Mouse (Mus musculus) CH12.LX (cell line): ENCODE results near the gene Pax5. TPM values are rescaled to one million over a fixed set of nuclear protein-coding genes. Genes with fewer than 3 reads are reported as not detected.

Experiments used
- DNase-seq: peaks from one replicate; pipeline ENCODE4 v3.0.0-alpha.2; 2013; ENCODE audit errors: extremely low read depth
- H3K27ac ChIP-seq: 2 replicates; pipeline ENCODE4 v1.5.1; 2012; ENCODE audit warnings: low read depth, mild to moderate bottlenecking, control low read depth, moderate library complexity; ENCODE audit not compliant: insufficient read depth
- H3K27me3 ChIP-seq: replicated peaks from 2 replicates; pipeline ENCODE3; 2012; ENCODE audit warnings: inconsistent platforms
- H3K36me3 ChIP-seq, 2 experiments: replicated peaks in 1 of 2; 2 replicates each; pipeline versions ENCODE3 to v1.6.1; 2012; ENCODE audit warnings: inconsistent platforms in 1 of 2, low read length in 1 of 2, mild to moderate bottlenecking in 1 of 2, mixed read lengths in 1 of 2, moderate library complexity in 1 of 2; ENCODE audit not compliant: control insufficient read depth in 1 of 2, insufficient read depth in 1 of 2
- H3K4me1 ChIP-seq, 2 experiments: 2 replicates each; pipeline ENCODE4 v1.6.1; 2012; ENCODE audit warnings: inconsistent platforms in 1 of 2, moderate library complexity in 1 of 2; ENCODE audit not compliant: insufficient read depth in 2 of 2, control insufficient read depth in 1 of 2
- H3K4me2 ChIP-seq: 2 replicates; pipeline ENCODE4 v1.6.1; 2012; ENCODE audit warnings: low read depth, mild to moderate bottlenecking, control low read depth; ENCODE audit not compliant: poor library complexity, insufficient read depth, severe bottlenecking
- H3K4me3 ChIP-seq, 3 experiments: fragments of 150-350 bp in 1 of 3; sonication (generic) in 1 of 3; replicated peaks in 1 of 3; 2 replicates each; pipeline versions ENCODE3 to v1.5.1; 2011 to 2012; ENCODE audit warnings: low read depth in 2 of 3, low read length in 2 of 3, mild to moderate bottlenecking in 2 of 3, moderate library complexity in 2 of 3, control low read depth in 1 of 3, improper control_type of control experiment in 1 of 3, inconsistent platforms in 1 of 3, mixed read lengths in 1 of 3; ENCODE audit not compliant: poor library complexity in 1 of 3
- H3K79me2 ChIP-seq: replicated peaks from 2 replicates; pipeline ENCODE4 v1.6.1; 2012; ENCODE audit warnings: mild to moderate bottlenecking, moderate library complexity; ENCODE audit not compliant: control insufficient read depth, poor library complexity, insufficient read depth, severe bottlenecking; ENCODE audit errors: extremely low read depth
- H3K9ac ChIP-seq: 2 replicates; pipeline ENCODE4 v1.6.1; 2012; ENCODE audit warnings: low read depth, mild to moderate bottlenecking, control low read depth, moderate library complexity; ENCODE audit not compliant: insufficient read depth
- H3K9me3 ChIP-seq: replicated peaks from 2 replicates; pipeline ENCODE3; 2012; ENCODE audit warnings: low read length, inconsistent platforms, mixed read lengths
- BHLHE40 ChIP-seq: IDR thresholded peaks from 2 replicates; pipeline ENCODE4 v1.6.1; 2011; ENCODE audit warnings: mild to moderate bottlenecking, low read depth, low read length, improper control_type of control experiment
- CHD2 ChIP-seq: IDR thresholded peaks from 2 replicates; pipeline ENCODE4 v1.6.1; 2011; ENCODE audit warnings: low read length, improper control_type of control experiment
- CTCF ChIP-seq, 2 experiments: IDR thresholded peaks in 1 of 2; conservative IDR thresholded peaks in 1 of 2; 2 replicates each; pipeline ENCODE4 v1.5.1; 2011 to 2012; ENCODE audit warnings: low read depth in 2 of 2, low read length in 2 of 2, improper control_type of control experiment in 1 of 2, inconsistent platforms in 1 of 2, mild to moderate bottlenecking in 1 of 2, moderate library complexity in 1 of 2
- E2F4 ChIP-seq: IDR thresholded peaks from 2 replicates; pipeline ENCODE4 v1.6.1; 2011; ENCODE audit warnings: low read depth, low read length, improper control_type of control experiment; ENCODE audit not compliant: insufficient replicate concordance
- ELF1 ChIP-seq: IDR thresholded peaks from 2 replicates; pipeline ENCODE4 v1.6.1; 2014; ENCODE audit warnings: low read depth, mild to moderate bottlenecking, inconsistent platforms, low read length, improper control_type of control experiment
- IRF4 ChIP-seq: IDR thresholded peaks from 2 replicates; pipeline ENCODE4 v1.6.1; 2014; ENCODE audit warnings: low read depth, mild to moderate bottlenecking, inconsistent platforms, low read length, improper control_type of control experiment
- JUN ChIP-seq: IDR thresholded peaks from 2 replicates; pipeline ENCODE4 v1.6.1; 2011; ENCODE audit warnings: low read depth, mild to moderate bottlenecking, low read length, improper control_type of control experiment, moderate library complexity; ENCODE audit not compliant: insufficient read depth
- KAT2A ChIP-seq: IDR thresholded peaks from 2 replicates; pipeline ENCODE4 v1.6.1; 2012; ENCODE audit warnings: low read length, improper control_type of control experiment, inconsistent platforms; ENCODE audit not compliant: insufficient replicate concordance
- MXI1 ChIP-seq: IDR thresholded peaks from 2 replicates; pipeline ENCODE4 v1.6.1; 2011; ENCODE audit warnings: mild to moderate bottlenecking, low read depth, low read length, improper control_type of control experiment
- NELFE ChIP-seq: IDR thresholded peaks from 2 replicates; pipeline ENCODE4 v1.6.1; 2011; ENCODE audit warnings: low read depth, low read length, improper control_type of control experiment
- NRF1 ChIP-seq: IDR thresholded peaks from 2 replicates; pipeline ENCODE4 v1.6.1; 2014; ENCODE audit warnings: low read depth, mild to moderate bottlenecking, inconsistent platforms, low read length, improper control_type of control experiment, moderate library complexity
- PAX5 ChIP-seq: IDR thresholded peaks from 2 replicates; pipeline ENCODE4 v1.6.1; 2012; ENCODE audit warnings: low read length, inconsistent platforms, mixed read lengths
- POLR2A ChIP-seq: IDR thresholded peaks from 2 replicates; pipeline ENCODE4 v1.6.1; 2011; ENCODE audit warnings: low read depth, mild to moderate bottlenecking, improper control_type of control experiment, low read length
- POLR2AphosphoS2 ChIP-seq: IDR thresholded peaks from 2 replicates; pipeline ENCODE4 v1.6.1; 2011; ENCODE audit warnings: low read depth, low read length, improper control_type of control experiment
- RAD21 ChIP-seq: IDR thresholded peaks from 2 replicates; pipeline ENCODE4 v1.6.1; 2011; ENCODE audit warnings: low read depth, mild to moderate bottlenecking, low read length, improper control_type of control experiment, moderate library complexity
- RCOR1 ChIP-seq: conservative IDR thresholded peaks from 2 replicates; pipeline ENCODE4 v1.6.1; 2012; ENCODE audit warnings: low read depth, mild to moderate bottlenecking, inconsistent platforms, low read length, improper control_type of control experiment
- SMC3 ChIP-seq: IDR thresholded peaks from 2 replicates; pipeline ENCODE4 v1.6.1; 2011; ENCODE audit warnings: low read depth, low read length, improper control_type of control experiment
- TBP ChIP-seq: conservative IDR thresholded peaks from 2 replicates; pipeline ENCODE4 v1.6.1; 2011; ENCODE audit warnings: low read depth, low read length, improper control_type of control experiment
- TCF12 ChIP-seq: IDR thresholded peaks from 2 replicates; pipeline ENCODE4 v1.6.1; 2014; ENCODE audit warnings: low read depth, mild to moderate bottlenecking, inconsistent platforms, low read length, improper control_type of control experiment
- UBTF ChIP-seq: IDR thresholded peaks from 2 replicates; pipeline ENCODE4 v1.6.1; 2012; ENCODE audit warnings: low read depth, mild to moderate bottlenecking, inconsistent platforms, low read length, improper control_type of control experiment, moderate library complexity
- USF1 ChIP-seq: IDR thresholded peaks from 2 replicates; pipeline ENCODE4 v1.6.1; 2014; ENCODE audit warnings: low read depth, mild to moderate bottlenecking, inconsistent platforms, low read length, improper control_type of control experiment
- USF2 ChIP-seq: conservative IDR thresholded peaks from 2 replicates; pipeline ENCODE4 v1.6.1; 2011; ENCODE audit warnings: low read depth, low read length, improper control_type of control experiment
- ZC3H11A ChIP-seq: IDR thresholded peaks from 2 replicates; pipeline ENCODE4 v1.6.1; 2012; ENCODE audit warnings: low read depth, mild to moderate bottlenecking, inconsistent platforms, low read length, improper control_type of control experiment
- ZMIZ1 ChIP-seq: IDR thresholded peaks from 2 replicates; pipeline ENCODE4 v1.6.1; 2012; ENCODE audit warnings: low read depth, mild to moderate bottlenecking, inconsistent platforms, low read length, improper control_type of control experiment
- ZNF384 ChIP-seq: IDR thresholded peaks from 2 replicates; pipeline ENCODE4 v1.6.1; 2012; ENCODE audit warnings: low read depth, low read length, improper control_type of control experiment, inconsistent platforms
- dilution Hi-C: fragments of 300-500 bp; cut with MboI; formaldehyde crosslinking; loops from 2 replicates; pipeline ENCODE4 v1.14.3; 2020; ENCODE audit warnings: low sequenced_read_pairs; ENCODE audit not compliant: extremely low pct_unique_long_range_greater_than_20kb, extremely low pct_ligation_motif_present
- in situ Hi-C: fragments of 300-500 bp; cut with MboI; formaldehyde crosslinking; loops from 3 replicates; pipeline ENCODE4 v1.14.3; 2019; ENCODE audit warnings: low sequenced_read_pairs, low pct_ligation_motif_present, low pct_unique_long_range_greater_than_20kb, mixed read lengths
- polyA plus RNA-seq: library from polyadenylated mRNA; unstranded; fragments of >175 nt; gene quantifications from 2 replicates; pipeline ENCODE4 v1.2.1, GENCODE M21; 2012; ENCODE audit warnings: low read depth; ENCODE audit not compliant: insufficient read length
- total RNA-seq, 2 experiments: library from RNA; depleted of rRNA; stranded (reverse); fragments of 300-350 nt in 1 of 2; fragments of >200 nt in 1 of 2; gene quantifications; 2 replicates each; pipeline ENCODE4 v1.2.3; 2012 to 2014

Pax5 gene
- total and polyA plus RNA-seq, 3 experiments: 13.5 to 57.4 (median 21.8) TPM

DNA sequence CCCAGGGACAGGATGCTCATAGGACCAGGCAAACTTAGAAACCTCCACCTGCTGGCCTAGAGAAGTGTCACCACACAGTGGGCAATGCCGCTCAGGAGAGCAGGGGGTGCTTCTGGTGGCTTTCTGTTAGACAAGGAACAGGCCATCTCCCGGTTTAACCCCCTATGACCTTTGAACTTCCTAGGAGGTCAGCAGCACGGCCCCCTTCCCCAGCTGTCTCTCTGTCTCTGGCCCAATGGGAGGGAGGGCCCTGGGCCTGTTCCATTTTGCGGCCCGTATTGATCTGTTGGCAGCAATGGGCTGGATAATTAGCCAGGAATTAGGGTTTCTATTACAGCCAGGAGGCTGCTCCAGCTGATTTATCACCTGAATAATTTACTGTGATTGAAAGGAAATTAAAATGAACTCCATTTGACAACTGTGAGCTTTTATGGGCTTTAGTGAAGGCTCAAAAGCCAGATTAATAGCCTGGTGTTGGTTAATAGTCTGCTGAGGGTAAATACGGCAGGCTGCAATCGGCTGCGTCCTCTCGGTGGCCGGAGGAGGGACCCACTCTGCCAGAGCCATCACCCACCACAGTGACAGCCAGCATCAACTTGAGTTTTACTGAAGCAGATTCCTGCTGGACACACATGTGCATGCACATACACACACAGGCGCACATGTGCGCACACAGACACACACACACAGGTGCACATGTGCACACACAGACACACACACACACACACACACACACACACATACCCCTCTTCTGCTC, 68.3 kb downstream of the Pax5 start:
- dilution Hi-C loops: no loop called here
- TF ChIP-seq PAX5: no peak
- TF ChIP-seq SMC3: no peak
- TF ChIP-seq ZNF384: no peak
- no peak for TF ChIP-seq ZC3H11A
- no peak for TF ChIP-seq POLR2AphosphoS2
- no peak for TF ChIP-seq RCOR1
- no peak for TF ChIP-seq E2F4
- no peak for TF ChIP-seq BHLHE40
- TF ChIP-seq RAD21: no peak
- TF ChIP-seq, all 38 proteins: peak for 0
- H3K79me2 ChIP-seq: no peaks in the 10 kb centered on the region
- in situ Hi-C loops: no loop called here
- no peak overlapping the region for H3K27ac ChIP-seq
- H3K9ac ChIP-seq: no peak overlapping the region
- peaks cover 7 to 8% of the 10 kb centered on the region in 2 experiments for H3K4me1 ChIP-seq
- H3K4me2 ChIP-seq: no peak overlapping the region
- no peak for DNase-seq
- H3K36me3 ChIP-seq: peaks cover 65 to 96% of the 10 kb centered on the region in 2 experiments
- no peaks in the 10 kb centered on the region for H3K9me3 ChIP-seq
- H3K4me3 ChIP-seq: no peak overlapping the region
- H3K27me3 ChIP-seq: no peaks in the 10 kb centered on the region

DNA sequence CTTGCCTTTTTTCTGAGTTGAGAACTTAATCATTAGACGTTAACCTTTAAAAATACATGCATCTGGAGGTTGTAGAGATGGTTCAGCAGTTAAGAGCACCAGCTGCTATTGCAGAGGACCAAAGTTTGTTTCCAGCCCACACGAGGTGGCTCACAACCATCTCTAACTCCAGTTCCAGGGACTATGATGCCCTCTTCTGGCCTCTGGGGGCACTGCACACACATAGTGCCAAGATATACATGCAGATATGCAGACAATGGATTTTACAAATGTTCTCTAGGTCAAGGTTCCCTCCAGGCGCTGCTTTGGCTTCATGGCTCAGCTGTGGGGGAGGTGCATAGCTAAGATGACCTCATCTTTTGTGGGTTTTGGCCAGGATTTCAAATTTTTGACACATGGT, 74.7 kb downstream of the Pax5 start:
- H3K27me3 ChIP-seq: no peaks in the 10 kb centered on the region
- H3K9ac ChIP-seq: no peak overlapping the region
- in situ Hi-C loops: no loop called here
- peaks cover 33 to 96% of the 10 kb centered on the region in 2 experiments for H3K36me3 ChIP-seq
- no peak overlapping the region for H3K27ac ChIP-seq
- H3K79me2 ChIP-seq: no peaks in the 10 kb centered on the region
- no peak for DNase-seq
- dilution Hi-C loops: no loop called here
- TF ChIP-seq RAD21: peak; percentile 41
- TF ChIP-seq CTCF (conservative IDR thresholded peaks at IDR 0.05 in 1 of 2, IDR thresholded peaks at IDR 0.05 in 1 of 2; ENCODE audit: low read depth in 2 of 2, low read length in 2 of 2): peak; percentile 14 to 50; a peak in 2 of 4 replicates
- TF ChIP-seq IRF4: no peak
- TF ChIP-seq JUN: no peak
- TF ChIP-seq ZMIZ1: no peak
- TF ChIP-seq POLR2A: no peak
- no peak for TF ChIP-seq POLR2AphosphoS2
- TF ChIP-seq NRF1: no peak
- no peak for TF ChIP-seq ELF1
- TF ChIP-seq SMC3: peak; percentile 55
- no peak for TF ChIP-seq CHD2
- no peak for TF ChIP-seq TBP
- TF ChIP-seq USF2: no peak
- TF ChIP-seq USF1: no peak
- TF ChIP-seq KAT2A: no peak
- no peak for TF ChIP-seq NELFE
- TF ChIP-seq MXI1: no peak
- TF ChIP-seq UBTF: no peak
- TF ChIP-seq TCF12: no peak
- H3K4me3 ChIP-seq: no peak overlapping the region
- peaks cover 6% of the 10 kb centered on the region for H3K9me3 ChIP-seq
- H3K4me1 ChIP-seq: peaks cover 21 to 52% of the 10 kb centered on the region in 2 experiments
- H3K4me2 ChIP-seq: no peak overlapping the region
